Mouse (Mus musculus) T-helper 17 cell (primary cell): Measurements from ENCODE around the gene Tsn.

Experiments
- in situ Hi-C, 2 experiments: fragments of 300-600 bp; cut with MboI, MseI; formaldehyde crosslinking; loops; 1 replicate in 1 of 2; 2 replicates in 1 of 2; pipeline ENCODE4 v1.15.1; 2025; ENCODE audit warnings: high pct_unique_total_duplicates in 2 of 2

The Tsn gene

GRCm38 (mm10) chr1:118311622-118312326, at the start of gene Tsn:
Gene Tsn (minus strand): TSS chr1:118311739.
- in situ Hi-C loops, result no loop called here

GRCm38 (mm10) chr1:118359071-118359761, 47.7 kb upstream of the Tsn start:
- in situ Hi-C loops, result no loop called here

- in situ Hi-C loops, result no loop called here
Measured at GRCm38 (mm10) chr1:118349922-118350321, 38.4 kb upstream of the Tsn start.

- in situ Hi-C loops, result no loop called here
Measured at GRCm38 (mm10) chr1:118343649-118344435, 32.3 kb upstream of the Tsn start.

GRCm38 (mm10) chr1:118337921-118338320, 26.4 kb upstream of the Tsn start:
- in situ Hi-C loops, result loop anchor here in 1 of 2 experiments (10.0 kb wide), 2 partner anchors 127 to 417 kb away; no protein-coding TSS in a partner anchor

- in situ Hi-C loops, result loop anchor here in 1 of 2 experiments (10.0 kb wide), 2 partner anchors 129 to 419 kb away; no protein-coding TSS in a partner anchor
Measured at GRCm38 (mm10) chr1:118335847-118336246, 24.3 kb upstream of the Tsn start.

GRCm38 (mm10) chr1:118334749-118335713, 23.5 kb upstream of the Tsn start:
- in situ Hi-C loops, result loop anchor here in 1 of 2 experiments (10.0 kb wide), 2 partner anchors 130 to 420 kb away; no protein-coding TSS in a partner anchor

GRCm38 (mm10) chr1:118321661-118322201, 10.2 kb upstream of the Tsn start, which contains the start of gene Nifk:
Gene Nifk (plus strand): TSS chr1:118321839.
- in situ Hi-C loops, result loop anchor here in 1 of 2 experiments (5.0 to 10.0 kb wide), 2 partner anchors 141 to 443 kb away; no protein-coding TSS in a partner anchor

- in situ Hi-C loops, result loop anchor here in 1 of 2 experiments (5.0 to 10.0 kb wide), 2 partner anchors 142 to 444 kb away; no protein-coding TSS in a partner anchor
Measured at GRCm38 (mm10) chr1:118320696-118321095, 9.2 kb upstream of the Tsn start.

GRCm38 (mm10) chr1:118310780-118311621, 538 bp downstream of the Tsn start:
- in situ Hi-C loops, result no loop called here

GRCm38 (mm10) chr1:118297719-118298118, 13.8 kb downstream of the Tsn start:
- in situ Hi-C loops, result loop anchor here in 1 of 2 experiments (25.0 kb wide), 1 partner anchor 465 kb away; no protein-coding TSS in a partner anchor

GRCm38 (mm10) chr1:118296673-118297072, 14.9 kb downstream of the Tsn start:
- in situ Hi-C loops, result loop anchor here in 1 of 2 experiments (25.0 kb wide), 1 partner anchor 466 kb away; no protein-coding TSS in a partner anchor

GRCm38 (mm10) chr1:118294826-118295225, 16.7 kb downstream of the Tsn start:
- in situ Hi-C loops, result loop anchor here in 1 of 2 experiments (25.0 kb wide), 1 partner anchor 467 kb away; no protein-coding TSS in a partner anchor

- in situ Hi-C loops, result loop anchor here in 1 of 2 experiments (25.0 kb wide), 1 partner anchor 468 kb away; no protein-coding TSS in a partner anchor
Measured at GRCm38 (mm10) chr1:118294192-118294591, 17.3 kb downstream of the Tsn start.

GRCm38 (mm10) chr1:118292291-118292690, 19.2 kb downstream of the Tsn start:
- in situ Hi-C loops, result loop anchor here in 1 of 2 experiments (25.0 kb wide), 1 partner anchor 470 kb away; no protein-coding TSS in a partner anchor

GRCm38 (mm10) chr1:118275139-118275538, 36.4 kb downstream of the Tsn start:
- in situ Hi-C loops, result loop anchor here in 1 of 2 experiments (25.0 kb wide), 1 partner anchor 487 kb away; no protein-coding TSS in a partner anchor

- in situ Hi-C loops, result no loop called here
Measured at GRCm38 (mm10) chr1:118251931-118252330, 59.6 kb downstream of the Tsn start.
